Mouse (Mus musculus): Measurements from ENCODE around the gene Map1lc3a.

Gene Map1lc3a

GRCm38 (mm10) chr2:155284647-155285046 is 8.6 kb downstream of the Map1lc3a start:
- in situ Hi-C loops (cut with MboI; ENCODE audit: low sequenced_read_pairs): no loop called here

GRCm38 (mm10) chr2:155285744-155286143 is 9.6 kb downstream of the Map1lc3a start:
- in situ Hi-C loops (cut with MboI; ENCODE audit: low sequenced_read_pairs): no loop called here

- in situ Hi-C loops (cut with MboI; ENCODE audit: low sequenced_read_pairs): no loop called here
These were observed 11.6 kb downstream of the Map1lc3a start for GRCm38 (mm10) chr2:155287456-155288250.

GRCm38 (mm10) chr2:155290066-155290465 is 14.0 kb downstream of the Map1lc3a start:
- in situ Hi-C loops (cut with MboI; ENCODE audit: low sequenced_read_pairs): no loop called here

- in situ Hi-C loops (cut with MboI; ENCODE audit: low sequenced_read_pairs): no loop called here
These were observed 17.3 kb downstream of the Map1lc3a start for GRCm38 (mm10) chr2:155293382-155293781.

- in situ Hi-C loops (cut with MboI; ENCODE audit: low sequenced_read_pairs): no loop called here
These were observed 17.8 kb downstream of the Map1lc3a start for GRCm38 (mm10) chr2:155293946-155294345.

- in situ Hi-C loops (cut with MboI; ENCODE audit: low sequenced_read_pairs): no loop called here
These were observed 19.4 kb downstream of the Map1lc3a start for GRCm38 (mm10) chr2:155295453-155295852.

- in situ Hi-C loops (cut with MboI; ENCODE audit: low sequenced_read_pairs): no loop called here
These were observed 23.5 kb downstream of the Map1lc3a start for GRCm38 (mm10) chr2:155299563-155299962.

GRCm38 (mm10) chr2:155308936-155309592 is 33.0 kb downstream of the Map1lc3a start:
- in situ Hi-C loops (cut with MboI; ENCODE audit: low sequenced_read_pairs): no loop called here

GRCm38 (mm10) chr2:155313671-155314070 is 37.6 kb downstream of the Map1lc3a start:
- in situ Hi-C loops (cut with MboI; ENCODE audit: low sequenced_read_pairs): no loop called here

- in situ Hi-C loops (cut with MboI; ENCODE audit: low sequenced_read_pairs): no loop called here
These were observed 42.5 kb downstream of the Map1lc3a start for GRCm38 (mm10) chr2:155318618-155319017.

GRCm38 (mm10) chr2:155320596-155320995 is 44.5 kb downstream of the Map1lc3a start:
- in situ Hi-C loops (cut with MboI; ENCODE audit: low sequenced_read_pairs): no loop called here

- in situ Hi-C loops (cut with MboI; ENCODE audit: low sequenced_read_pairs): no loop called here
These were observed 49.9 kb downstream of the Map1lc3a start for GRCm38 (mm10) chr2:155326001-155326400.
